Mouse (Mus musculus) liver (tissue): ENCODE results near the gene Rpl35a.
A peak's percentile ranks its signal among the peaks of the same experiment; 100 is the strongest.
"Not testable (repeated sequence)": the region's sequence is repeated elsewhere in the genome, so short reads cannot be mapped to it uniquely, and the experiment has no call there.

Source experiments
- DNase-seq: peaks from one replicate; pipeline ENCODE4 v3.0.0-alpha.2; 2020; ENCODE audit warnings: mixed read lengths

Gene Rpl35a

DNA sequence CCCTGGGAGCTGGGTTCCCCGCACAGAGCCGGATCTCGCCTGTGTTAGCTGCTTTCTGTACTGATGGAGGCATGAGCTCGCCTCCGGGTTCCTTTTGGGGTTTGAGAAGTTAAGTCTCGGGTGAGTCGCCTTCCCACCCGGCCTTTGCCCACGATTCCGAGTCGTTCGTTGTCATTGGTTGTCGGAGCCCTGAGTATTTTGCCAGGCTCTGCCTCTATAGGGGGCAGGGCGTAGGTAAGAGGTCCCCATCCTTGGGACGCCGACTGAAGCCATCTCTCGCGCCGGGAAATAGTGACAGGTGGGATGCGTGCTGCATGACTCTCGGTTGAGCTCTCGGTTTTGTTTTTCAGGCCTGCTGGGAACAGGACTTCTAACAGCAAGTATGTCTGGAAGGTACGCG, 533 bp downstream of the Rpl35a start:
- peak; percentile 45 for DNase-seq

- DNase-seq, result no peak
Measured at GRCm38 (mm10) chr16:33058033-33058432, 1.8 kb downstream of the Rpl35a start.

- DNase-seq, result not testable (repeated sequence)
Measured at GRCm38 (mm10) chr16:33058656-33059055, 2.4 kb downstream of the Rpl35a start.

DNA sequence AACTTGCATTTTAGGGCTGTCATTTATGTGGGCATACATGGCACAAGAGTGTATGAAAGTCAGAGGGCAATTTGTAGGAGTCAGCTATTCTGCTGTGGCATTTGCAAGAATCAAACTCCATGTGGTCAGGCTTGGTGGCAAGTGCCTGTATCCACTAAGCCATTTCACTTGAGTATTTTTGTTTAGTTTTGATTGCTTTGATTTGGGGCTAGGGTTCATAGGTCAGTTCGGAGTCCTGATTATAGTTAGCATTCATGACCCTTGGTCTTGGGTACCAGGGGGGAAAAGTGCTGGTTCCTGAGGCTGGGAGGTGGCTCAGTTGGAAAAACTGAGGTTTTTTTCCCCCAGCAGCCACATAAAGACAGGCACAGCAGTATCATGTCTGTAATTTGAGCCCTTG, 3.2 kb downstream of the Rpl35a start:
- no peak for DNase-seq

GRCm38 (mm10) chr16:33060926-33061325, 4.7 kb downstream of the Rpl35a start:
- DNase-seq, result no peak

DNA sequence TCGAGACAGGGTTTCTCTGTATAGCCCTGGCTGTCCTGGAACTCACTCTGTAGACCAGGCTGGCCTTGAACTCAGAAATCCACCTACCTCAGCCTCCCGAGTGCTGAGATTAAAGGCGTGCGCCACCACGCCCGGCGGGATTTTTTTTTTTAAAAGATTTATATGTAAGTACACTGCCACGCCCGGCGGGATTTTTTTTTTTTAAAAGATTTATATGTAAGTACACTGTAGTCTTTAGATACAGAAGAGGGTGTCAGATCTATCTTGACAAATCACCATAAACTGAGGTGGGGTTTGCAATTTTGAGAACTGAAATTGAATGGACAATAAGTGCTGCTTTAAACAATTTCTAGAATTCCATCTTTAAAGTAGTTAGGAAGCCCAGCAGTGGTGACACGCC, 5.1 kb downstream of the Rpl35a start:
- DNase-seq, result no peak

GRCm38 (mm10) chr16:33062024-33062681, 5.9 kb downstream of the Rpl35a start, which contains the start of gene Lmln:
TSS of gene Lmln (plus strand) at chr16:33062521.
- peak; percentile 91 for DNase-seq

GRCm38 (mm10) chr16:33062682-33063131, 6.5 kb downstream of the Rpl35a start:
- DNase-seq, result peak; percentile 75

GRCm38 (mm10) chr16:33063267-33063666, 7.0 kb downstream of the Rpl35a start:
- DNase-seq, result no peak

DNA sequence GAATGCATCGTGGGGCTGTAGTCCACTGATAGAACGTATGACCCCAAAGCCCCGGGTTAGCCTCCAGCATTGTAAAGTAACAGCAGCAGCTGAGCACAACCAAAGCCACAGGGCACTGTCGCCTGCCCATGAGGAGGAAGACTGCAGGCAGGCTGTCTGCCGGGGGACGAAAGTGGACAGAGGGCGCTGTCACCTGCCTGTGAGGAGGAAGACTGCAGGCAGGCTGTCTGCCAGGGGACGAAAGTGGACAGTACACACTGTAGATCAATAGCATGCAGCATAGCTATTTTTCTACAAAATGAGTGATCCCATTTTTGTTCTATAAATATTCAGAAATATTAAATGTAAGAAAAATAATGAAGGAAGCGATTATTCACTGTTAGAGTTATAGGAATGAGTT, 8.4 kb downstream of the Rpl35a start:
- no peak for DNase-seq

DNA sequence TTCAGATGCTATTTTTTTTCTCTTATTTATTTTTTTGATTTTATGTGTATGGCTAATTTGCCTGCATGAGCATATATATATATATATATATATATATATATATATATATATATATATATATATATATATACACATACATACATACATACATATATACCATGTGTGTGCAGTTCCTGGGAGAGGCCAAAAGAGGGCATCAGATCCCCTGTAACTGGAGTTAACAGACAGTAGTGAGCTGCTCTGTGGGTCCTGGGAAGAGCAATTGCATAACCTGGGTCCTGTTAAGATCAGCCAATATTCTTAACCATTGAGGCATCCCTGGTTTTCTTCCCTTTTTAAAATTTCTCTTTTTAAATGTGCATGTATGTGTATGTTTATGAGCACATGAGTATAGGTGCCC, 14.7 kb downstream of the Rpl35a start:
- DNase-seq, result no peak

- no peak for DNase-seq
Measured at GRCm38 (mm10) chr16:33072871-33073557, 16.8 kb downstream of the Rpl35a start.

DNA sequence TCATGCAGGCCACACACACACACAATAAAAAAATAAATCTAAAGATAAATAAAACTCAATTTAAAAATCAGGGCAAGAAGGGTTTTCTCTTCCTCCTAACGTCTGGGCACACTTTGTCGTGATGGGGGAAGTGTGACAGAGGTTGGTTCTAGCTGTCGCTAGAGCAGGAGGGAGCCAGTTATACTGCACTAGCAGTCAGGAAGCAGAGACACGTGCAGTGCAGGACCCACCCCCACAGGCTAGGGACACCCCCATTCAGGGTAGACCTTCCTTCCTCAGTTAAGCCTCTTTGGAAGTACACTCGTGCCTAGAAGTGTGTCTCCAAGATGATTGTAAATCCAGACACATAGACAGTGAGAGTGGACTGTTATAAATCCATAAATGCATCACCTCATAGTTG, 18.7 kb downstream of the Rpl35a start:
- no peak for DNase-seq

DNA sequence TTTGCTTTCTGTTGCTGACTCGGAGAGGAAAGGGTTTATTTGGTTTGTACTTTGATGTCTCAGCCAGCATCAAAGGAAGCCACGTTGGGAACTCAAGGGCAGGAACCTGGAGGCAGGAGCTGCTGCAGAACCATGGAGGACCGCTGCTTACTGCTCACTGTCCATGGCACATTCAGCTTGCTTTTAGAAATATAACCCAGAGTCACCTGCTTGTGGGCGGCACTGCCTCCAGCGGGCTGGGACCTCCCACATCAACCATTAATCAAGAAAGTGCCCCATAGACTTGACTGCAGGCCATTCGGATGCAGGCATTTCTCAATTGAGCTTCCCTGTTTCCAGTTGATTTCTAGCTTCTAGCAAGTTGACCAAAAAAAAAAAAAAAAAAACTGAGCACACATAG, 19.8 kb downstream of the Rpl35a start:
- DNase-seq, result no peak

DNA sequence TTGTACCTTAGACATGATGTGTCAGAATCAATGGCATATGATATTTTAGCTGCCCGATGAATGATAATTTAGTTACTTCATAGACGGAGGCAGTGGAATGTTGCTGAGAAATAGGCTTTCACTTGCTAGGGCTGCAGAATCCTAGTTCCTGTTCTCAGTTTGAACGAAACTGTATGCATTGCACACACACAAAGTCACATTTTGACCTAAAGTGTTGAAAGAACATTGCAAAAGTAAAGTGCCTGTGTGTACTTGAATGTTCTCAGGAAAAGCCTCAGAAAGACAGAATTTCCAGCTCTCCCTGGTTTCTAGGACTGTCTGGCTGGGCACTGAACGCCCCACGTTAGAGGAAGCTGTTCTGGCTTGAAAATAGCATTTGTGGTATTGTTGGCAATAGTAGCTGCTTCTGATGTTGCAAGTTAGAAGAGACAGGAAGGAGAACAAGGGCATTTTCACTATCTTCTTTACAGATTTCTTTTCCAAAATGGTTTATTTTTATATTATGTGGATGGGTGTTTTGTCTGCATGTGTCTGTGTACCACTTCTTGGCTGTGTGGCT, 20.9 kb downstream of the Rpl35a start:
- DNase-seq, result no peak

DNA sequence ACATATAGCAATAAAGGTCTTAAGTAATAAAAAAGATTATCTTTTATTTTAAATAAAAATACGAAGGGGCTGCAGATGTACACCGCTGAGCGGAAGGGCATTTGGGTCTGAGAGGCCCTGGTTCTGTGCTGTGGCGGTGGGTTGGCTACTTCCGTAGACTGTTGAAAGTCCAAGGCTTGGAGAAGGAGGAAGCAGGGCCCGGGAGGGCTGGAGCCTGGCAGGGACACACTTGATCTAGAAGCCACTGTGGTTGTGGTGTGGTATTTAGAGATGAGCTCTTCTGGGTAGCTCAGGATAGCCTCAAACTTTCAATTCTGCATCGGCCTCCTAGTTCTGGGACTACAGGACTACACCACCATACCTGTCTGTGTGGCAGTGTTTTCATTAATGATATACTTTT, 23.8 kb downstream of the Rpl35a start:
- DNase-seq, result no peak

DNA sequence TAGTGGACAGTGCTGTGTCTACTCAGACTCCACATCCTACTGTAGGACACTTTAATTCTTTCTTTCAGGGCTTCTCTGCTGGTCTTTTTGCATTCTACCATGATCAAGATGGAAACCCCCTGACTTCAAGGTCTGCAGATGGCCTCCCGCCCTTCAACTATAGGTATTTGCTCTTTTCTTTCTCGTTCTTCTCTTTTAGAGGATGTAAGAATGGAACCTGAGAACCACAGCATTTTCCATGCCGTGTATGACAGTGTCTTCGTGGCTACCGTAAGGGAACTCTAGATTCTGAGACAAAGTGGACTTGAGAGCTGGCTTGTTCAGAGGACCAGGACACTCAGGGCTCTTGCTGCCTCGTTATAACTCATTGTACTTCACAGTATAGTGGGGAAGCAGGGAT, 26.7 kb downstream of the Rpl35a start:
- no peak for DNase-seq

- DNase-seq, result no peak
Measured at GRCm38 (mm10) chr16:33083996-33084395, 27.7 kb downstream of the Rpl35a start.

GRCm38 (mm10) chr16:33085666-33086065, 29.4 kb downstream of the Rpl35a start:
- no peak for DNase-seq
